Mouse (Mus musculus) stomach, postnatal 0 days (tissue): Measurements from ENCODE around the gene Kif1b.

Experiments used
- CTCF ChIP-seq: IDR thresholded peaks from 2 replicates; pipeline ENCODE4 v1.5.1; 2016; ENCODE audit warnings: antibody characterized with exemption, low read depth, mild to moderate bottlenecking, moderate library complexity
- EP300 ChIP-seq: optimal IDR thresholded peaks from 2 replicates; pipeline ENCODE3; 2016; ENCODE audit warnings: antibody characterized with exemption

DNA sequence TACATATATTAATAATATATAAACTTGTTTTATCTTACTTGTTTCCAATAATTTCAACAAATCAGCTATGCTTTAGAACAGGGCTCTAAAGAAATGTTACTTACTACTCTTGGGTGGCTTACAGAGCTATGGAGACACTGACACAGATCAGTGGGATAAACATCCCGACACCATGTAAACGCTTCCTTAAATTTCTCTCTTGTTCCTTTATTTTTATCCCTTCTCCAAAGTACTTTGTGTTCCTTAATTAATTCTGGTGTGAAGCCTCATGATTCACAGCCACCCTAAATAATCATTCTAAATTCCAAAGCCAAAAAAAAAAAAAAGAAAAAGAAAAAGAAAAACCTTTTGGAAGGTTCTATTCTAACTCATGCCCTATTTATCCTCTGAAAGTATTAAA lies 42.6 kb downstream of the Kif1b start:
- TF ChIP-seq CTCF: no peak
- no peak for TF ChIP-seq EP300
